Mouse (Mus musculus) ES-Bruce4 (cell line): ENCODE results near the gene Pias1. TPM values are rescaled to one million over a fixed set of nuclear protein-coding genes. Genes with fewer than 3 reads are reported as not detected.

Experiments
- H3K27ac ChIP-seq: 2 replicates; pipeline ENCODE4 v1.5.1; 2012; ENCODE audit warnings: low read length, inconsistent platforms; ENCODE audit not compliant: insufficient read depth
- H3K27me3 ChIP-seq: 2 replicates; pipeline ENCODE4 v1.6.1; 2012; ENCODE audit warnings: mild to moderate bottlenecking, low read length, inconsistent platforms; ENCODE audit not compliant: control insufficient read depth, poor library complexity, insufficient read depth, severe bottlenecking
- H3K36me3 ChIP-seq: 2 replicates; pipeline ENCODE4 v1.6.1; 2012; ENCODE audit warnings: inconsistent platforms, mild to moderate bottlenecking, low read length, moderate library complexity; ENCODE audit not compliant: control insufficient read depth, poor library complexity, insufficient read depth, severe bottlenecking
- H3K4me1 ChIP-seq: one replicate; pipeline ENCODE4 v1.8.1; 2011; ENCODE audit warnings: low read length; ENCODE audit not compliant: control insufficient read depth, insufficient read depth
- H3K4me3 ChIP-seq: 2 replicates; pipeline ENCODE4 v1.5.1; 2011; ENCODE audit warnings: low read depth, mild to moderate bottlenecking, low read length
- H3K9ac ChIP-seq: 2 replicates; pipeline ENCODE4 v1.6.1; 2012; ENCODE audit warnings: low read depth, mild to moderate bottlenecking, inconsistent platforms; ENCODE audit not compliant: poor library complexity, severe bottlenecking
- H3K9me3 ChIP-seq: replicated peaks from 2 replicates; pipeline ENCODE4 v1.6.1; 2012; ENCODE audit warnings: mild to moderate bottlenecking, low read length, inconsistent platforms; ENCODE audit not compliant: control insufficient read depth, poor library complexity, insufficient read depth, severe bottlenecking
- CTCF ChIP-seq: IDR thresholded peaks from one replicate; pipeline ENCODE4 v1.8.1; 2011; ENCODE audit warnings: low read depth, low read length
- EP300 ChIP-seq: IDR thresholded peaks from 2 replicates; pipeline ENCODE4 v1.6.1; 2011; ENCODE audit warnings: low read depth, low read length; ENCODE audit not compliant: insufficient read depth
- POLR2A ChIP-seq: IDR thresholded peaks from one replicate; pipeline ENCODE4 v1.8.1; 2011; ENCODE audit warnings: low read length; ENCODE audit not compliant: insufficient read depth
- polyA plus RNA-seq: library from polyadenylated mRNA; stranded (reverse); fragments of >200 nt; gene quantifications from 2 replicates; pipeline ENCODE4 v1.2.4, GENCODE M21; 2011; ENCODE audit warnings: low read depth; ENCODE audit not compliant: missing spikeins, insufficient read depth, insufficient read length

Gene Pias1
- polyA plus RNA-seq, 1 experiment = 63.8 TPM

DNA sequence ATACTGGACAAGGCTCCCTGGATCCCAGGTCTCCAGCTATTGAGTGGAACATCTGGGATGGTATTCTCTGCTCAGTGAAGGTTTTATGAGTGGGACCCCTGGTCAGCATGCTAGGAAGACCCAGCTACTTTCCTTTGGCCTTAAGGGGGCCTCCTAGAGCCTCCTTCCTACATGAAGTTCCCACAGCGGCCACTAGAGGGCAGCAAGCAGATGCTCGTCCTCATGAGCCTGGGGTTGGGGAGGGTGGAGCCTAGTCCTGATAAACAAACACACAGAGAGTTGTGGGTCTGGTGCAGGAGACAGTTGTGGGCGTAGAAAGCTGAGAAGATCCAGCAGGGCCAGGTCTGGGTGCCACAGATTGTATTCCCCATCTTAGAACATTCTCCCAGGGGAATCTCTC is 140.0 kb downstream of the Pias1 start:
- Histone ChIP-seq H3K36me3 (no peaks in the 10 kb centered on the region), H3K27ac (peak overlapping the region; percentile 21; the same call in 1 of the 2 replicates), H3K9ac (no peak overlapping the region), H3K27me3 (no peaks in the 10 kb centered on the region), H3K9me3 (no peaks in the 10 kb centered on the region), H3K4me3 (no peak overlapping the region), H3K4me1 (peaks cover 7% of the 10 kb centered on the region)
- peak; percentile 100 for TF ChIP-seq CTCF
- TF ChIP-seq POLR2A = no peak

- H3K4me1 ChIP-seq = peaks cover 4% of the 10 kb centered on the region
- no peak overlapping the region for H3K4me3 ChIP-seq
- TF ChIP-seq EP300 (no peak), CTCF (no peak), POLR2A (no peak)
- H3K27ac ChIP-seq = no peak overlapping the region
- no peaks in the 10 kb centered on the region for H3K27me3 ChIP-seq
- no peak overlapping the region for H3K9ac ChIP-seq
- no peaks in the 10 kb centered on the region for H3K36me3 ChIP-seq
- no peaks in the 10 kb centered on the region for H3K9me3 ChIP-seq
These were observed 143.3 kb downstream of the Pias1 start for GRCm38 (mm10) chr9:62844461-62844860.

- Histone ChIP-seq H3K27me3 (no peaks in the 10 kb centered on the region), H3K27ac (no peak overlapping the region), H3K4me1 (peaks cover 3% of the 10 kb centered on the region), H3K9me3 (no peaks in the 10 kb centered on the region), H3K9ac (no peak overlapping the region), H3K36me3 (no peaks in the 10 kb centered on the region), H3K4me3 (no peak overlapping the region)
- no peak for TF ChIP-seq CTCF
- no peak for TF ChIP-seq EP300
- TF ChIP-seq POLR2A = no peak
These were observed 144.2 kb downstream of the Pias1 start for GRCm38 (mm10) chr9:62843356-62844024.

DNA sequence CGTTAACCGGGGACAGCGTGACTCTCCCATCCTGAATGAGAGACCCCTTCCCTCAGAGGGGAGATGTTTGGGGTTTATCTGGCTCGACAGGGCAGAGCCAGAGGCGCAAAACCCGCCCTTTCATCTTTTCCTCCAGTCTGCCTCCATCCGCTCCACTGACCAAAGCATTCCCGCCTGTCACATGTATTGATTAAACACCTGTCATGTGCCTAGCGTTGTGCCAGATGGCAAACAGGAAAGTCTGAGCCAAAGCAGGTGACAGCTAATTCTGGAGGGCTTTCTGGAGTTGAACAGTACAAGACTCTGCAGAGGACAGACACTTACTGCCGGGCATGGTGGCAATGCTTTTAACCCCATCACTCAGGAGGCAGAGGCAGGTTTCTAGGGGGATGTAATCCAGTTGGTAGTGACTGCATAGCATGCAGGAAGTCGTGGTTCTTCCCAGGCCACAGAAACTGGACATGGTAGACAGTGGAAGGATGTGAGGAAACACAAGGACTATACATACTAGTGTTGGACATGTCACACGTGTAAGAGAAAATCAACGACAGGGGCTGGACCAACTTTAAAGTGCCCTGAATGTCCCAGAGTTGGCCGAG is 148.5 kb downstream of the Pias1 start:
- no peaks in the 10 kb centered on the region for H3K4me1 ChIP-seq
- no peaks in the 10 kb centered on the region for H3K9me3 ChIP-seq
- no peaks in the 10 kb centered on the region for H3K36me3 ChIP-seq
- H3K27ac ChIP-seq = no peak overlapping the region
- TF ChIP-seq POLR2A = no peak
- TF ChIP-seq CTCF = no peak
- no peak for TF ChIP-seq EP300
- no peaks in the 10 kb centered on the region for H3K27me3 ChIP-seq
- H3K9ac ChIP-seq = peak overlapping the region; percentile 72
- H3K4me3 ChIP-seq = peak overlapping the region; percentile 80

GRCm38 (mm10) chr9:62838506-62839171 is 149.1 kb downstream of the Pias1 start, which contains the start of gene Cln6:
Gene Cln6 (plus strand): TSS chr9:62838785.
- peak within 1 kb of the TSS; percentile 80 for H3K4me3 ChIP-seq
- TF ChIP-seq EP300 = peak; percentile 55; the same call in 1 of the 2 replicates
- TF ChIP-seq CTCF = no peak
- TF ChIP-seq POLR2A = no peak
- no peaks in the 10 kb centered on the region for H3K27me3 ChIP-seq
- H3K27ac ChIP-seq = no peak within 1 kb of the TSS; the same call in 1 of the 2 replicates
- H3K9ac ChIP-seq = peak within 1 kb of the TSS; percentile 72
- H3K9me3 ChIP-seq = no peaks in the 10 kb centered on the region
- no peaks in the 10 kb centered on the region for H3K36me3 ChIP-seq
- no peaks in the 10 kb centered on the region for H3K4me1 ChIP-seq

DNA sequence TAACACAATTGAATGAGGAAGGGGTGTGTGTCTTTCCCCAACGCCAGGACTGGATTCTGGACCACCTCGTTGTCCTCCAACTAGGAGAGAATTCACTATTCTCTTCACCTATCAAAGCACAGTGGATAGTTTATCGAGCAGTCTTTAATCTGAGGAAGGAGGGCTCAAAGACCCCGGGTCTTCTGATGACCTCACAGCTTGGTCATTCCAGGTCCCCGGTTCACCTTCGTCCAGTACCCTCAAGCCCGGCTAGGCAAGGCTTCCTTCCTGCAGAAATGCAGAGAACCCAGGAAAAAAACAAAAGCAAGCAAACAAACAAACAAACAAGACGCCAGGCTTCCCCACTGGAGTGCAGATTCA is 149.6 kb downstream of the Pias1 start:
- Histone ChIP-seq H3K4me1 (peaks cover 2% of the 10 kb centered on the region), H3K9ac (0 out of 2 replicates have a peak overlapping the region, but pooled peaks have one; percentile 32), H3K4me3 (peak overlapping the region; percentile 67), H3K9me3 (no peaks in the 10 kb centered on the region), H3K36me3 (no peaks in the 10 kb centered on the region), H3K27me3 (no peaks in the 10 kb centered on the region), H3K27ac (no peak overlapping the region; the same call in 1 of the 2 replicates)
- TF ChIP-seq EP300 (no peak), POLR2A (peak; percentile 15), CTCF (no peak)
